7 mouse cellular contexts compared by ENCODE assay signal in genomic region chr11:36001282-36001970, GRCm38 (mm10). TPM values are rescaled to one million over a fixed set of nuclear protein-coding genes. Genes with fewer than 3 reads are reported as not detected.
DNase-seq lines count a peak whose midpoint lies in the region; ATAC-seq and TF ChIP-seq lines count a peak whose summit lies in the region.

No protein-coding gene starts in this region.

- TF ChIP-seq CTCF in cortical plate, adult 2 months (IDR thresholded peaks at IDR 0.05; ENCODE audit: extremely low read depth, insufficient read depth, low read length): peak; percentile 85

- DNase-seq in adrenal gland, adult 18-20 months (ENCODE audit: low spot score in 2 of 2): peak; percentile 83 to 90
- peak; percentile 60 for DNase-seq in gastrocnemius, postnatal 25 days
- peak; percentile 97 for DNase-seq in intestine, embryonic 14.5 days (ENCODE audit: low spot score)
- DNase-seq in left cerebral cortex, postnatal 10 days (ENCODE audit: extremely low spot score in 1 of 2, low spot score in 2 of 2): peak; percentile 85 to 94
- peak; percentile 89 for DNase-seq in right cerebral cortex, postnatal 4 days

- no peaks in the 10 kb centered on the region for H3K4me1 ChIP-seq in cortical plate, adult 2 months (ENCODE audit: control insufficient read depth, insufficient read depth, low read length)
- no peaks in the 10 kb centered on the region for H3K4me1 ChIP-seq in intestine, embryonic 14.5 days (replicated peaks; ENCODE audit: control insufficient read depth, insufficient read depth, low read length)

- H3K4me2 ChIP-seq in intestine, embryonic 14.5 days (ENCODE audit: low read length): peak overlapping the region; percentile 51

- no peak overlapping the region for H3K9ac ChIP-seq in intestine, embryonic 14.5 days (ENCODE audit: low read length)

- no peak overlapping the region; the same call in 1 of the 2 replicates for H3K4me3 ChIP-seq in cortical plate, adult 2 months (ENCODE audit: insufficient read depth, low read length)
- H3K4me3 ChIP-seq in intestine, embryonic 14.5 days (ENCODE audit: low read depth, low read length): peak overlapping the region; percentile 19; the same call in 1 of the 2 replicates

- no peak for TF ChIP-seq POLR2A in cortical plate, adult 2 months (IDR thresholded peaks at IDR 0.05; ENCODE audit: extremely low read depth, insufficient read depth, low read length)

- H3K9me3 ChIP-seq in intestine, embryonic 14.5 days (ENCODE audit: control insufficient read depth, low read length): no peaks in the 10 kb centered on the region

- intact Hi-C loops in left cerebral cortex, postnatal 10 days (cut with DNase I): loop anchor here (5.0 kb wide), 1 partner anchor 164 kb away; no protein-coding TSS in a partner anchor

- 7% methylated on average over 28 of the region's 28 CpGs for WGBS in intestine, embryonic 14.5 days

- peak; percentile 83 for ATAC-seq in intestine, embryonic 14.5 days (replicated peaks; ENCODE audit: low FRiP score, low TSS enrichment, low read depth)
- ATAC-seq in megakaryocyte-erythroid progenitor cell, adult 5-6 weeks (replicated peaks; ENCODE audit: low FRiP score, low TSS enrichment, poor library complexity, severe bottlenecking): peak; percentile 90

- H3K27me3 ChIP-seq in intestine, embryonic 14.5 days (replicated peaks; ENCODE audit: control insufficient read depth, insufficient read depth, low read length): peaks cover 7% of the 10 kb centered on the region; the same call in 1 of the 2 replicates

- no peak overlapping the region for H3K27ac ChIP-seq in cortical plate, adult 2 months (ENCODE audit: insufficient read depth, low read length)
- no peak overlapping the region for H3K27ac ChIP-seq in intestine, embryonic 14.5 days (ENCODE audit: low read depth)

- no peaks in the 10 kb centered on the region for H3K36me3 ChIP-seq in intestine, embryonic 14.5 days (ENCODE audit: control insufficient read depth, insufficient read depth, low read length)

RNA-seq across cellular contexts. Expression of gene Wwc1, which starts 21.1 kb away (rescaled TPM):
- 10 to 100 TPM; 64.0 to 84.7 TPM for total RNA-seq in adrenal gland, adult 18-20 months (2021)
- 62.7 and 68.2 TPM in 2 replicates for polyA plus RNA-seq in cortical plate, adult 2 months (2012; rRNA removed)
- under 1 TPM in 1 of 2 experiments, not detected in 1; 0.32 TPM for total RNA-seq in gastrocnemius, postnatal 25 days (2021)
- 9.3 and 12.4 TPM in 2 replicates for polyA plus RNA-seq in intestine, embryonic 14.5 days (2014; fragmentation: Nextera tagmentation; extraction: Ambion mirVana)
- total RNA-seq in left cerebral cortex, postnatal 10 days (2021): 100 to 1,000 TPM; 127 to 158 TPM
- not detected in 2 replicates for total RNA-seq in megakaryocyte-erythroid progenitor cell, adult 5-6 weeks (2014; fragmentation: Nextera tagmentation)
- total RNA-seq in megakaryocyte-erythroid progenitor cell, adult 5-6 weeks (2017): not detected in 2 replicates

Comparison
In these comparisons a context has a peak if more than half of its experiments do, and no peak if none do; other contexts are left out.
1. RNA of gene Wwc1, which starts 21.1 kb away (total RNA-seq): 127 to 158 TPM in left cerebral cortex, postnatal 10 days and 64.0 to 84.7 TPM in adrenal gland, adult 18-20 months; 0.32 TPM in gastrocnemius, postnatal 25 days and not detected in megakaryocyte-erythroid progenitor cell, adult 5-6 weeks; every median in the first group is over 10 times any median in the second.
2. Peak in every context shown above with its lines, with median percentiles within 50 percentile points of each other: DNase-seq.